Mouse (Mus musculus): ENCODE measurements around the gene Stab2.

The Stab2 gene

GRCm38 (mm10) chr10:87007385-87008214 lies at the start of gene Stab2:
TSS of gene Stab2 (minus strand) at chr10:87008025.
- DNase-seq = no peak

DNA sequence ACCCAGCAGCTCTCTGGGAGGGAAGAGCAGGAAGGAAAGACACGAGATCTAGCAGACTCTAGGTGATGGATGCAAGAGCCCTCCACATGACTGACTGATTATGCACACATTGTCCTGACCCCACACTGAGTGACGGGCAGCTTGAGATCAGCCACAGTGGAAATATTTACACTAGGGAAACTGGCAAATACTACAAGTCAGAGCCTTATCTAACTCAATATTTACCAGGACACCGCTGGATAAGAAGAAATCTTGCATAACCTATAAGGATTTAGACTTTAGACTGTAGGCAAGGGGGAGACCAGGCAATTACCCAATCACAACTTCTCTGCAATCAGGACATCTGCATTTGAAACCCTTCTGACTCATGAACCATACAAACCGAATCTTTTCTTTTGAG lies 43.9 kb upstream of the Stab2 start:
- no peak for DNase-seq

GRCm38 (mm10) chr10:87049179-87049578 lies 41.4 kb upstream of the Stab2 start:
- no peak for DNase-seq

DNA sequence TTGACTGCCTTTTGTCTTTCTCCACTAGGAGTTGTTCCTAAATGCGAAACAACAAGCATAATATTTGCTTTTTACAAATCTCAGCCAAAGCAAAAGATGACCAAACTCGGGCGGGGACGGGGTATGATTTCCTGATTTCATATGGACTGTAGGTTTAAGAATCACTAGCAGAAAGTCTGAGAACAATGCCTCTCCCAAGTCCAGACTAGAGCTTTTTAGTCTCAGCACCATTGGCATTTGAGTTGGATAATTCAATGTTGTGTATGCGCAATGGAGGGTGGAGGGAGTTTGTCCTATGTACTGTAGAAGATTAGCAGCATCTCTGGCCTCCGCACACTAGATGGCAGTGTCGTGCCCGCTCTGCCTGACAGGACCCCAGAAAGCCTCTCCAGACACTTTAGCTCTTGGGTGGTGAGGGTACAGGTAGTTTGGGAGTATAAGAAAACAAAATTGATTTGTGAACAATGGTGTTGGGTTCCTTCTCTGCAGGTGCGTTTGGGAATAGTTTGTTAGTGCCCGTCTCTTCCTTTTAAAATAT lies 39.2 kb upstream of the Stab2 start:
- DNase-seq = no peak

GRCm38 (mm10) chr10:87046469-87046868 lies 38.6 kb upstream of the Stab2 start:
- DNase-seq = no peak

- no peak for DNase-seq
These were observed 37.4 kb upstream of the Stab2 start for GRCm38 (mm10) chr10:87045273-87045672.

GRCm38 (mm10) chr10:87041265-87041664 lies 33.4 kb upstream of the Stab2 start:
- no peak for DNase-seq

DNA sequence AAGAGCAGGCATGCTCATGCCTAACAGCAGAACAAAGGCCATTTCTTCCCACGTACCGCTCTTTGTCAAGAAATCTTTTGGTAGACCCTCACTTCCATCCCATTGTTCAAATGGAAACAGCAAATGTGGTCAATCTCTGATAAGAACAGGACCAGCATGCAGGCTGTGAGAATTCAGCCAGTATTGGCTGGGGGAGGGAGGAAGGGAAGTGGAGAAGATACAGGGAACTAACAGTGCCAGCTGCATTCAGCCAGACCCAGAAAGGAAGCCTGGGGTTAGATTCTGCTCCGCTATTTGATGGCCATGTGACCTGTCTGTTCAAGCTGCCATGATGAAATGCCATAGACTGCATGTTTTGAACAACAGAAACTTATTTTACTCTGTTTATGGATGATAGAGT lies 32.0 kb upstream of the Stab2 start:
- no peak for DNase-seq

- DNase-seq = no peak
These were observed 31.5 kb upstream of the Stab2 start for GRCm38 (mm10) chr10:87039340-87039739.

DNA sequence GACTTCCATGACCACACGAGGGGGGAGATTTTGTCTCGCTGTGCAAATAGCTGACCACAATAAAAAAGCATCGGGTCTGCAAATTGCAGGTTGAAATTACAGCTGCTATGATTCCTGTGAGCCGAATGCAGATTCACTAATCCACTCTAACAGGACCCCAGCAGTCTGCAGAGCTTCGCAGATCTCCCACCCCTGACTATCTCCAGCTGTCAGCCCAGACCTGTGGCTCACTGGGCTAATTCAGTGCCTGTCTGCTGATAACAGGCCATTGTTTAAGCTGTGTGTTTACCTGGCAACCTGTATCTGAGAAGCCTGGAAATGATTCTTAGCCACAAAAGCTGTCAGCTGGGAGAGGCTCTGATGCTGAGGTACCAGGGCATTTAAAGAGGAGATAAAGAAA lies 29.2 kb upstream of the Stab2 start:
- DNase-seq = no peak

GRCm38 (mm10) chr10:87036271-87036703 lies 28.5 kb upstream of the Stab2 start:
- no peak for DNase-seq

- no peak for DNase-seq
These were observed 28.0 kb upstream of the Stab2 start for GRCm38 (mm10) chr10:87035866-87036265.

DNA sequence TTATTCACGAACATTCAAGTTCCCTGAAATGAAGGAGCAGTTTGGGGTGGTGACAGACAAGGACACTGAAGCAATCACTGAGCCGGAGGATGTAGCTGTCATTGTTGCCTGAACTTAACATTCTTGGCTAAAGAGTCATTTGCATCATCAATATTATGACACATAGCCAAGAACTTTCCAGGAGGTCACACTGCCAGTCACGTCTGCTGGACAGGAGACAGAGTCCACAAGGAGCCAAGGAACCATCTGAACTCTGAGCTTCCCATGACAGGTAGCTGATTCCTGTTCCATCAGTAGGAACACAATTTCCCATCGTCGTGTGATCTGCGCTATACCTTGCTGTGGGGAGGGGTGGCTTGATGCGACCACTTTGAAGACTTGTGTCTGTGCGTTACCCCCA lies 24.9 kb upstream of the Stab2 start:
- no peak for DNase-seq

DNA sequence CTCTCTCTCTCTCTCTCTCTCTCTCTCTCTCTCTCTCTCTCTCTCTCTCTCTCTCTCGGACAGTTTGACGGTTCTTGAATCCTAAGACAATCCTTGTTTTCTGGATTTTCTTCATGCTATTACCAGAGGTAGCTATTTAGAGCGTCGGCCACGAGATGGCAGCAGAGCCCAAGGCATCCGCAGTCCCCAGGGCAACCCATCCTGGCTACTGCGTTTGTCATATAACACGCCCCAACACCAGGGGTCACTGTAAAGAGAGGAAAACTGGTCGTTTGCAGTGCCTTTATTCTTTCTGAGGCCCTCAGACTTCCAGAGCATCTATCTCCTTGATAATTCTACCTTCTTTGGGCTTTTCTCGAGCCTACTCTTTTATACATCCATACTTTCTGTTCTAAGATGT lies 17.1 kb upstream of the Stab2 start:
- peak; percentile 69 to 86 for DNase-seq

- peak; percentile 45 to 49 for DNase-seq
These were observed 12.9 kb upstream of the Stab2 start for GRCm38 (mm10) chr10:87020711-87021110.

GRCm38 (mm10) chr10:87018876-87019275 lies 11.1 kb upstream of the Stab2 start:
- DNase-seq = peak; percentile 26 to 56

GRCm38 (mm10) chr10:87016151-87016692 lies 8.4 kb upstream of the Stab2 start:
- DNase-seq = peak; percentile 24 to 73

- DNase-seq = no peak
These were observed 7.6 kb upstream of the Stab2 start for GRCm38 (mm10) chr10:87015403-87015802.

GRCm38 (mm10) chr10:87014391-87014965 lies 6.7 kb upstream of the Stab2 start:
- no peak for DNase-seq

GRCm38 (mm10) chr10:87012087-87012486 lies 4.3 kb upstream of the Stab2 start:
- no peak for DNase-seq

GRCm38 (mm10) chr10:87008215-87008499 lies 332 bp upstream of the Stab2 start:
- no peak for DNase-seq

DNA sequence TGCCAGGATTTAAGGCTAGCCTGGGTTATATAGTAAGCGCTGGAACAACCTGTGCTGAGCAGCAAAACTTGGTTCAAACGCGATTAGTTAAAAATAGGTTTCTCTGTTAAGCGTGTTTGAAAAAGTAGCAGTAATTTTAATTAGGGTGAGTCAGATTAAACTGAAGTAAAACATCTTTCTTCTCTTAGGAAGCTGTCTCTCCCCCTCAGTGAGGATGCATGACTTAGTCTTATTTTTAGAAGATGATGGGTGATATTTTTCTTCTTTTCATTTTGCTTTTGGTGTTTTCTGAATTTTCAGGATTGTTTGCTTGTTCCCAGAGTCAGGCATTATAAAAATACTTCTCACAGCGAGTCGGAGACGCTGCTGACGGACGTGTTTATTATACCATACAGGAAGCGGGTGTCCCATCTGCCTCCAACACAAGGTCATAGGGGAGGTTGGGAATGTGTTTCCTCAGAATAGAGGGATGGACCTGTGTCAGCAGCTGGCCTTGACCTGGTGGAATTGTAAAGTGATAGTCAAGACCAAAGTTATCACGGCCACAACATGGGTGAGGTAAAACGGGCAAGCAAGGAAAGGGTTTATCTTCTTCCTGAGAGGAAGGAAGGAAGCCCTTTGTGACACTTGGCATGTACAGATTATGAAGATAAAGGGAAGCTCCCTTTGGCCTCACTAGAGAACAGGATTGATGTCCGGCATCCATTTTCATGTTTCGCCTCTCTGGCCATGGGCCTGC lies 15.4 kb downstream of the Stab2 start:
- no peak for DNase-seq

DNA sequence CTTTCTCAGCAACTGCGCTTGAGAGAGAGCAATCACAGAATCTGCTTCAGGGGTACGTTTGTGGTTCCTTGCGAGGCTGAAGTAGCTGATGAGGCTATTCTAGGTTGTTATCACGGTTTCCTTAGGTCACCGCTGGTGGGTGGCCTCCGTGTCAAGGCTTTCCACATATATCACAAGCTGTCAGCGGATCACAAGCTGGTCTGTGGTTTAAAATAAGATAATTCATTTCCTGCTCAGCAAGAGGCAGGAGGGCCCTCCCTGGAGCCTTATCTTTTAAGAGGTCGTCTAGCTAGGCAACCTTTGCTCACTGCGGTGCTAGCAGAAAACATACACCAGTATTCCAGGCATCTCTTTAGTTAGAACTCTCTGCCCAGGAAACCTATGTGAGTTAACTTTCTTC lies 17.2 kb downstream of the Stab2 start:
- DNase-seq = no peak

GRCm38 (mm10) chr10:86989838-86990237 lies 18.0 kb downstream of the Stab2 start:
- no peak for DNase-seq

All from lung, postnatal 4 days (tissue).